Mouse (Mus musculus): ENCODE data around the gene Trim3. TPM values are rescaled to one million over a fixed set of nuclear protein-coding genes. Genes with fewer than 3 reads are reported as not detected.

The Trim3 gene
- polyA plus RNA-seq, 1 experiment: 42.8 TPM

- Histone ChIP-seq H3K4me2 (ENCODE audit: low read depth) (peak overlapping the region; percentile 42), H3K27me3 (ENCODE audit: control insufficient read depth, insufficient read depth, insufficient read length) (no peaks in the 10 kb centered on the region), H3K79me2 (ENCODE audit: control insufficient read depth, insufficient read depth) (no peaks in the 10 kb centered on the region), H3K36me3 (ENCODE audit: control insufficient read depth, insufficient read depth) (peaks cover 4% of the 10 kb centered on the region), H3ac (ENCODE audit: control insufficient read depth, insufficient read length) (no peak overlapping the region), H3K4me3 (no peak overlapping the region)
- no peak for TF ChIP-seq E2F4 (IDR thresholded peaks at IDR 0.05; ENCODE audit: insufficient read depth)
- TF ChIP-seq POLR2AphosphoS2 (IDR thresholded peaks at IDR 0.05; ENCODE audit: insufficient read length, low read depth): no peak
- TF ChIP-seq SRF (IDR thresholded peaks at IDR 0.05; ENCODE audit: control insufficient read depth, insufficient read length, low read depth): no peak
- no peak for TF ChIP-seq POLR2A (IDR thresholded peaks at IDR 0.05; ENCODE audit: insufficient read length, low read depth)
- no peak for TF ChIP-seq MYOD1 (IDR thresholded peaks at IDR 0.05; ENCODE audit: control insufficient read depth in 1 of 3, insufficient read length in 2 of 3, low read depth in 2 of 3)
- TF ChIP-seq USF1 (IDR thresholded peaks at IDR 0.05; ENCODE audit: low read depth): no peak
- TF ChIP-seq TCF3 (IDR thresholded peaks at IDR 0.05; ENCODE audit: insufficient read length, low read depth): no peak
- TF ChIP-seq MAX (IDR thresholded peaks at IDR 0.05; ENCODE audit: low read depth): no peak
- no peak for TF ChIP-seq REST (IDR thresholded peaks at IDR 0.05; ENCODE audit: insufficient read depth, insufficient read length)
- no peak for TF ChIP-seq CEBPB (IDR thresholded peaks at IDR 0.05; ENCODE audit: insufficient read depth, poor library complexity, severe bottlenecking)
- no peak for TF ChIP-seq TCF12 (IDR thresholded peaks at IDR 0.05; ENCODE audit: insufficient read depth, poor library complexity, severe bottlenecking)
- no peak for TF ChIP-seq MYOG (IDR thresholded peaks at IDR 0.05; ENCODE audit: control insufficient read depth in 1 of 3, insufficient read depth in 1 of 3, insufficient read length in 2 of 3, low read depth in 2 of 3)
These were observed 57.1 kb downstream of the Trim3 start for GRCm38 (mm10) chr7:105576166-105576748.

GRCm38 (mm10) chr7:105574537-105574936 is 58.8 kb downstream of the Trim3 start:
- TF ChIP-seq SRF (IDR thresholded peaks at IDR 0.05; ENCODE audit: control insufficient read depth, insufficient read length, low read depth): no peak
- no peak for TF ChIP-seq POLR2A (IDR thresholded peaks at IDR 0.05; ENCODE audit: insufficient read length, low read depth)
- no peak for TF ChIP-seq E2F4 (IDR thresholded peaks at IDR 0.05; ENCODE audit: insufficient read depth)
- TF ChIP-seq MYOD1 (IDR thresholded peaks at IDR 0.05; ENCODE audit: control insufficient read depth in 1 of 3, insufficient read length in 2 of 3, low read depth in 2 of 3): no peak
- no peak for TF ChIP-seq TCF12 (IDR thresholded peaks at IDR 0.05; ENCODE audit: insufficient read depth, poor library complexity, severe bottlenecking)
- TF ChIP-seq MYOG (IDR thresholded peaks at IDR 0.05; ENCODE audit: control insufficient read depth in 1 of 3, insufficient read depth in 1 of 3, insufficient read length in 2 of 3, low read depth in 2 of 3): no peak
- no peak for TF ChIP-seq MAX (IDR thresholded peaks at IDR 0.05; ENCODE audit: low read depth)
- no peak for TF ChIP-seq TCF3 (IDR thresholded peaks at IDR 0.05; ENCODE audit: insufficient read length, low read depth)
- no peak for TF ChIP-seq USF1 (IDR thresholded peaks at IDR 0.05; ENCODE audit: low read depth)
- no peak for TF ChIP-seq CEBPB (IDR thresholded peaks at IDR 0.05; ENCODE audit: insufficient read depth, poor library complexity, severe bottlenecking)
- no peak for TF ChIP-seq POLR2AphosphoS2 (IDR thresholded peaks at IDR 0.05; ENCODE audit: insufficient read length, low read depth)
- H3K4me2 ChIP-seq (ENCODE audit: low read depth): no peak overlapping the region
- no peak overlapping the region for H3K4me3 ChIP-seq
- no peaks in the 10 kb centered on the region for H3K27me3 ChIP-seq (ENCODE audit: control insufficient read depth, insufficient read depth, insufficient read length)
- peaks cover 4% of the 10 kb centered on the region for H3K36me3 ChIP-seq (ENCODE audit: control insufficient read depth, insufficient read depth)
- H3ac ChIP-seq (ENCODE audit: control insufficient read depth, insufficient read length): no peak overlapping the region
- H3K79me2 ChIP-seq (ENCODE audit: control insufficient read depth, insufficient read depth): no peaks in the 10 kb centered on the region

- Histone ChIP-seq H3K36me3 (ENCODE audit: control insufficient read depth, insufficient read depth) (peaks cover 4% of the 10 kb centered on the region), H3K4me3 (no peak overlapping the region), H3K79me2 (ENCODE audit: control insufficient read depth, insufficient read depth) (no peaks in the 10 kb centered on the region), H3ac (ENCODE audit: control insufficient read depth, insufficient read length) (no peak overlapping the region), H3K27me3 (ENCODE audit: control insufficient read depth, insufficient read depth, insufficient read length) (no peaks in the 10 kb centered on the region), H3K4me2 (ENCODE audit: low read depth) (no peak overlapping the region)
- no peak for TF ChIP-seq TCF12 (IDR thresholded peaks at IDR 0.05; ENCODE audit: insufficient read depth, poor library complexity, severe bottlenecking)
- TF ChIP-seq MYOD1 (IDR thresholded peaks at IDR 0.05; ENCODE audit: control insufficient read depth in 1 of 3, insufficient read length in 2 of 3, low read depth in 2 of 3): no peak
- TF ChIP-seq MYOG (IDR thresholded peaks at IDR 0.05; ENCODE audit: control insufficient read depth in 1 of 3, insufficient read depth in 1 of 3, insufficient read length in 2 of 3, low read depth in 2 of 3): no peak
- no peak for TF ChIP-seq MAX (IDR thresholded peaks at IDR 0.05; ENCODE audit: low read depth)
- no peak for TF ChIP-seq USF1 (IDR thresholded peaks at IDR 0.05; ENCODE audit: low read depth)
- no peak for TF ChIP-seq CEBPB (IDR thresholded peaks at IDR 0.05; ENCODE audit: insufficient read depth, poor library complexity, severe bottlenecking)
These were observed 60.4 kb downstream of the Trim3 start for GRCm38 (mm10) chr7:105572949-105573348.

- no peak overlapping the region for H3K4me2 ChIP-seq (ENCODE audit: low read depth)
- H3K36me3 ChIP-seq (ENCODE audit: control insufficient read depth, insufficient read depth): peaks cover 4% of the 10 kb centered on the region
- TF ChIP-seq MYOG (IDR thresholded peaks at IDR 0.05; ENCODE audit: control insufficient read depth in 1 of 3, insufficient read depth in 1 of 3, insufficient read length in 2 of 3, low read depth in 2 of 3): no peak
- no peak for TF ChIP-seq REST (IDR thresholded peaks at IDR 0.05; ENCODE audit: insufficient read depth, insufficient read length)
- TF ChIP-seq CEBPB (IDR thresholded peaks at IDR 0.05; ENCODE audit: insufficient read depth, poor library complexity, severe bottlenecking): no peak
- no peak for TF ChIP-seq MYOD1 (IDR thresholded peaks at IDR 0.05; ENCODE audit: control insufficient read depth in 1 of 3, insufficient read length in 2 of 3, low read depth in 2 of 3)
- TF ChIP-seq TCF12 (IDR thresholded peaks at IDR 0.05; ENCODE audit: insufficient read depth, poor library complexity, severe bottlenecking): no peak
- TF ChIP-seq USF1 (IDR thresholded peaks at IDR 0.05; ENCODE audit: low read depth): no peak
- no peak for TF ChIP-seq POLR2AphosphoS2 (IDR thresholded peaks at IDR 0.05; ENCODE audit: insufficient read length, low read depth)
- TF ChIP-seq E2F4 (IDR thresholded peaks at IDR 0.05; ENCODE audit: insufficient read depth): no peak
- H3ac ChIP-seq (ENCODE audit: control insufficient read depth, insufficient read length): no peak overlapping the region
- H3K79me2 ChIP-seq (ENCODE audit: control insufficient read depth, insufficient read depth): no peaks in the 10 kb centered on the region
- no peak overlapping the region for H3K4me3 ChIP-seq
- no peaks in the 10 kb centered on the region for H3K27me3 ChIP-seq (ENCODE audit: control insufficient read depth, insufficient read depth, insufficient read length)
These were observed 62.6 kb downstream of the Trim3 start for GRCm38 (mm10) chr7:105570756-105571155.
